Mouse (Mus musculus): ENCODE data around the gene Map4k5. TPM values are rescaled to one million over a fixed set of nuclear protein-coding genes. Genes with fewer than 3 reads are reported as not detected.

Gene Map4k5
- polyA plus RNA-seq, 1 experiment from 2014 or later: 30.9 TPM

DNA sequence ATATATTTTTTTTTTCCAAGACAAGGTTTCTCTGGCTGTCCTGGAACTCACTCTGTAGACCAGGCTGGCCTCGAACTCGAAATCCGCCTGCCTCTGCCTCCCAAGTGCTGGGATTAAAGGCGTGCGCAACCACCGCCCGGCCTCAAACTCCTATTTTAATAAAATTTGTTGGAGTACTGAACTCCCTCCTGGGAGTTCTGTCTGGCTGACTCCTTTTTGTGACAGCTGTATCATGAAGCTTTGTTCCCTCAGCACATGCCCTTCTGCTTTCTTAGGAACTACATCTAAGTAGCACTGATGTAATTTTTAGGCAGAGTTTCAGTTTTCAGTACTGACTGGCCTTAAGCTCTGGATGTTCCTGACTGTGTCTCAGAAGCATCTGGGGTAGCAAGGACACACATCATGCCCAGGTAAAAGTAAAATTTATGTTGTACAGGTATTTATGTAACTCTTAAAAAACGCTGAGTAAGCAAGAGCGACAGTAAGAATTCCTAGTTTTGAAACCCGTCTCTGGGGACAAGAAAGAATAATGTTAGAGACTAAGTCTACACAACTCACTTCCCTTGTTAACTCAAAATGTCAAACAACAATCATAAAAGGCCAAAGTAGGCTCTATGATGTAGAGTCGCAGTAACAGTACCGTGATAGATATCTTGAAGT lies 37.2 kb downstream of the Map4k5 start:
- no peak overlapping the region for H3K27ac ChIP-seq
- no peaks in the 10 kb centered on the region for H3K4me1 ChIP-seq (replicated peaks)
- no peaks in the 10 kb centered on the region for H3K9me3 ChIP-seq
- peaks cover 25% of the 10 kb centered on the region for H3K36me3 ChIP-seq
- H3K9ac ChIP-seq: no peak overlapping the region
- 97% methylated on average over 12 of the region's 12 CpGs for WGBS
- H3K27me3 ChIP-seq: no peaks in the 10 kb centered on the region
- no peak overlapping the region for H3K4me3 ChIP-seq
- H3K4me2 ChIP-seq: no peak overlapping the region
- ATAC-seq (ENCODE audit: low FRiP score): no peak

DNA sequence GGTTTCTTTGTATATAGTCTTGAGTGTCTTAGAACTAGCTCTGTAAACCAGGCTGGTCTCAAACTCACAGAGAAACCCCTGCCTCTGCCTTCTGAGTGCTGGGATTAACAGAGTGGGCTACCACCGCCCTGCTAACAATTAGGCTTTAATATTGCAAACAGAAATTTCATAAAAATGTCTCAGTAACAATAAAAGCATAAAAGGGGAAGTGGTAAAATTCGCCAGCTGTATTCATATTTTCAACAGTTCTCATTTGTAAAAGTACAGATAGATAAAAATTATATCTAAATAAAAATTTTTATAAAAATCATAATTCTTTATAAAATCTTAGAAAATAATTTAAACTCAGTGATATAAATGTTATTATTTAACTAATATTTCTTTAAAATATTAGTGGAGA lies 39.1 kb downstream of the Map4k5 start:
- H3K4me3 ChIP-seq: no peak overlapping the region
- no peak overlapping the region for H3K4me2 ChIP-seq
- H3K27me3 ChIP-seq: no peaks in the 10 kb centered on the region
- WGBS: 92% methylated on average over 2 of the region's 2 CpGs
- no peak overlapping the region for H3K9ac ChIP-seq
- H3K4me1 ChIP-seq (replicated peaks): no peaks in the 10 kb centered on the region
- no peaks in the 10 kb centered on the region for H3K9me3 ChIP-seq
- no peak overlapping the region for H3K27ac ChIP-seq
- peaks cover 33% of the 10 kb centered on the region for H3K36me3 ChIP-seq
- ATAC-seq (ENCODE audit: low FRiP score): no peak

DNA sequence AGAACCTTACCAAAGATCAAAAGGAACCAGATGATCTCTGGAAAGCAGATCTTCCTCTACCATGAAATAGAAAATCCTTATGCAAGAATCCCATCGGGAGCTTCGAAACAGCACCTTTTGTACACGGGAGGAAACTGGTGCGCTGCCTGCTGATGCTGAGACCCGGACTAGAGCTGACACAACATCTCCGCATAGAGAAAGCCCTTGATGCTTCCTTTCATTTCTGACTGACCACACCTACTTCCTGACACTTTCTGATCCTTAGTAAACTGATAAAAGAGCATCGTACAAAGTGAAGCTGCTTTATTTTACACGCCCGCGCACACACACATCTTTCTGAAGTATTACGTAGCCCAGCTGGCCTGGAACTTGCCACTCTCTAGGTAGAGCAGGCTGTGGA lies 39.6 kb downstream of the Map4k5 start:
- WGBS: 87% methylated on average over 11 of the region's 11 CpGs
- Histone ChIP-seq H3K4me3 (no peak overlapping the region), H3K27me3 (no peaks in the 10 kb centered on the region), H3K9ac (no peak overlapping the region), H3K4me1 (replicated peaks) (no peaks in the 10 kb centered on the region), H3K4me2 (no peak overlapping the region), H3K27ac (no peak overlapping the region), H3K9me3 (no peaks in the 10 kb centered on the region), H3K36me3 (peaks cover 37% of the 10 kb centered on the region)
- no peak for ATAC-seq (ENCODE audit: low FRiP score)

DNA sequence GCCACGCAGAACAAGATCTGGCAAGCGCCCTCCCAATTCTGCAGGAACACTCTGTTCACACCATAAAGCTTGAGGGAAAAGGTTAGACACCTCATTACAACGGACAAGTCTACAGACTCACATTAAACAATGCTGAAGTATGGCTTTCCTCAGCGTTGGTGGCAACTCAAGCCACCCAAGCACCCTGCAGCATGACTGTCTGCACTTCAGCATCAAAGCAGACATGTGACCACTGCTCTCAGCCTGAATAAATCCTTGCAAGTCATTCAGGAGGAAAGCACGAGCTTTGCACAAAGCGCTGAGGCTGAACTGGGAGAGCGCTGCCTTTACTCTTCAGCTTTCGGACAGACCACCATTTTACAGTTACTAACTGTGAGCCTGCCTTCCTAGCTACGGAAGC lies 40.7 kb downstream of the Map4k5 start:
- 87% methylated on average over 9 of the region's 9 CpGs for WGBS
- Histone ChIP-seq H3K27me3 (no peaks in the 10 kb centered on the region), H3K9me3 (no peaks in the 10 kb centered on the region), H3K4me1 (replicated peaks) (no peaks in the 10 kb centered on the region), H3K27ac (no peak overlapping the region), H3K9ac (no peak overlapping the region), H3K36me3 (peaks cover 42% of the 10 kb centered on the region), H3K4me3 (no peak overlapping the region), H3K4me2 (no peak overlapping the region)
- no peak for ATAC-seq (ENCODE audit: low FRiP score)

DNA sequence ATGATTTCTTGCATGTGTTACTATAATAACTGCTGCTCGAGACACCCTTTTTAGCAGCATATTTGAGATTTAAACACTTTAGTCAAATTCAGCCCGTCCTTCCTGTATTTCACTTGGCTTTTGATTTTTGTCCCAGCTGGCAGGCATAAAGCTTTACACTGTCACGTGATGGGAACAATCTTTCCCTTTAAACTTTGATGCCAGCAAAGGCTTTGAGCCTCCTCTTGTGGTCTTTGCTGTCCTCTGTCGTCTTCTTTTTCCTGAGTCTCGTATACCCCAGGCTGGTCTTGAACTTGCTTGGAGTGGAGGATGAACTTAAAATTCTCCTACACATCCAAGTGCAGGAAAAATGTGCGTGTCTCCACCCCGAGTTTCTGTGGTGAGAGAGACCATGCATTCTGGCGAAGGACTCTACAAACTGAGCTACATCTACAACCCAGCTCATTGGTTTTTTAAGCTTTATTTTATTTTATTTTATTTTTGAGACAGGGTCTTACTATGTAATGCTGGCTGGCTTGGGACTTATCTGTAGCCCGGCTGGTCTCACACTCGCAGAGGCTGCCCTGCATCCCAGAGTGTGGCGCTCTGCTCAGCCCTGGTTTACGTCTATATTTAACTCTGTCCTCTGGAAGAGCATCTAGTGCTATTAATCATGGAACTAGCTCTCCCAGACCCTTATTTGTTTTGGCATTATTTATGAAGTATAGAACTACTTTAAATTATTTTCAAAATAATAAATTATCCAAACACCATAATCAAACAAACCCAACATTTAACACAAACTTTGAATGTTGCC lies 44.7 kb downstream of the Map4k5 start:
- ATAC-seq (ENCODE audit: low FRiP score): no peak
- no peak overlapping the region for H3K4me3 ChIP-seq
- H3K27me3 ChIP-seq: no peaks in the 10 kb centered on the region
- no peak overlapping the region for H3K9ac ChIP-seq
- WGBS: 87% methylated on average over 12 of the region's 12 CpGs
- H3K4me2 ChIP-seq: no peak overlapping the region
- H3K9me3 ChIP-seq: no peaks in the 10 kb centered on the region
- H3K27ac ChIP-seq: no peak overlapping the region
- peaks cover 10% of the 10 kb centered on the region for H3K4me1 ChIP-seq (replicated peaks)
- H3K36me3 ChIP-seq: peaks cover 54% of the 10 kb centered on the region

DNA sequence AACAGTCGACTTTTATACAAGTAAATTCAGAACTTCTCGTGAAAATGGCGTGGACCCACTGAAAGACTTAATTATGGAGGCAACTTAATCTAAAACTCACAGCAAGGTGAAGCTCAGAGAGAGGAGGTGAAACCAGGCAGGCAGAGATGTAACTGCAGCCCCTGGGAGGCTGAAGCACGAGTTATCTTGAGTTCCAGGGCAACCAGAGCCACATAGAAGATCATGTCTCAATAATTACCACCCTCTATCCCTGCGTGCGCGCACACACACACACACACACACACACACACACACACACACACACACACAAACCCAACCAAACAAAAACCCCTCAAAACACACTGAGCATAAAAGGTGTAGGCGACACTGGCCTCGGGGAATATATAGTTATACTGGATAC lies 46.5 kb downstream of the Map4k5 start:
- H3K4me3 ChIP-seq: no peak overlapping the region
- no peaks in the 10 kb centered on the region for H3K9me3 ChIP-seq
- H3K4me2 ChIP-seq: no peak overlapping the region
- H3K27me3 ChIP-seq: no peaks in the 10 kb centered on the region
- H3K4me1 ChIP-seq (replicated peaks): peaks cover 12% of the 10 kb centered on the region
- H3K36me3 ChIP-seq: peaks cover 48% of the 10 kb centered on the region
- ATAC-seq (ENCODE audit: low FRiP score): no peak
- no peak overlapping the region for H3K27ac ChIP-seq
- H3K9ac ChIP-seq: no peak overlapping the region
- WGBS: 94% methylated on average over 9 of the region's 9 CpGs

DNA sequence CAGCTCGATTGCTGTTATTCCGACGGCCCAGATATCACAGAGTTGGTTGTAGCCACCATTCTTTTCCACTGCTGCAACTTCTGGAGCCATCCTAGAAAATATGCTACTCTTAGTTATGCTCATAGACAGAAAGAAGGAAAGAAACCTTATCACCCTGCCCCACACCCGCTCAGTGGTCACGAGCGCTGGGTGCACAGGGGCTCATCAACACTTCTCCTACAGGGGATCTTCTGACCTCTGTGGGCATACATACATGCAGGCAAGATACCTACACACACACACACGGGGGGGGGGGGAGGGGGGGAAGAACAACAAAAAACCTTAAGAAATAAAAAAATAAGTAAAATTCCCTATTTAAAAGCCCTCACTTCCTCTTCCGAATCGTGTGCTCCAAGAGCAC lies 47.3 kb downstream of the Map4k5 start:
- ATAC-seq (ENCODE audit: low FRiP score): no peak
- no peaks in the 10 kb centered on the region for H3K27me3 ChIP-seq
- no peaks in the 10 kb centered on the region for H3K9me3 ChIP-seq
- H3K9ac ChIP-seq: no peak overlapping the region
- H3K4me3 ChIP-seq: no peak overlapping the region
- no peak overlapping the region for H3K4me2 ChIP-seq
- WGBS: 94% methylated on average over 9 of the region's 9 CpGs
- H3K27ac ChIP-seq: no peak overlapping the region
- H3K4me1 ChIP-seq (replicated peaks): peaks cover 12% of the 10 kb centered on the region
- peaks cover 51% of the 10 kb centered on the region for H3K36me3 ChIP-seq

DNA sequence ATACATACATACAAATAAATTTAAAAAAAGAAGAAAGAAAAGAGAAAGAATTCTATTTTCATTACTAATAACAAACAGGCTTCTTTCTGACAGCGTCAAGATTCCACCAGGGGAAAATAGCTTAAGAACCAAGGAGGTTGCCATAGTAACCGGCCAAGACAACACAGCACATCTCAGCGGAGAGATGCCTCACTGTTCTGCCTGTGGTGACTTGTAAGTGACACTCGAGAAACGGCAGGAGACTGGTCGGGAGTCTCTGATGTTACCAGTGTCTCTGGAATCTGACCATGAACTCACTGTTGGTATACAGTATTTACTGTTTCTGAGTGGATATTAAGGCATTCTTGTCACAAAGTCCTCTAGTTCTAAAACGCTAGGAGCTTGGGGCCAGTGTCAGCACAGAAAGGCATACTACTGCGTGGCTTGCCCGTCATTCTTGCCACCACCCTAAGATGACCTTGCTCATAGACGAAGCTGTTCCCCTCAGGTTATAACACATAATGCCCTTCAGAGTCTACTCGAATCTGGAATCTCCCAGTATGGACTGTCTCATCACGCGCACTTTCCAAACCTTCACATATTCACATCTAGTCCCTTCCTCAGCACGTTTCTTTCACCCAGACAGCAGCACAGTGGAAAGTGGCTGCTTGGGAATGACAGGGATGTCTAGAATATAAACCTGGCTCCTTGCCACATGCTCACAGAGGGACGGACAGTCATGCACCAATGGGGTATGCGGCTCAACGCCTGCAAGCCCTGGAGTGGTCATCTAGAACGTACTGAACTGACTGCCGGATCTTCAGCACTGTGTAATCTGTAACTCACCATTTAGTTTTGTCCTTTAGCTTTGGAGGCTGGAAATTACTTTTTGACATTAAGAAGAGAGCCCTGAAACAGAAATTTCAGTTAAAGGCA lies 49.2 kb downstream of the Map4k5 start:
- no peaks in the 10 kb centered on the region for H3K27me3 ChIP-seq
- H3K36me3 ChIP-seq: peaks cover 59% of the 10 kb centered on the region
- peaks cover 12% of the 10 kb centered on the region for H3K4me1 ChIP-seq (replicated peaks)
- ATAC-seq (ENCODE audit: low FRiP score): peak; percentile 82
- H3K4me2 ChIP-seq: no peak overlapping the region
- peak overlapping the region; percentile 52 for H3K27ac ChIP-seq
- 52% methylated on average over 19 of the region's 19 CpGs for WGBS
- H3K9ac ChIP-seq: no peak overlapping the region
- H3K9me3 ChIP-seq: no peaks in the 10 kb centered on the region
- no peak overlapping the region for H3K4me3 ChIP-seq

DNA sequence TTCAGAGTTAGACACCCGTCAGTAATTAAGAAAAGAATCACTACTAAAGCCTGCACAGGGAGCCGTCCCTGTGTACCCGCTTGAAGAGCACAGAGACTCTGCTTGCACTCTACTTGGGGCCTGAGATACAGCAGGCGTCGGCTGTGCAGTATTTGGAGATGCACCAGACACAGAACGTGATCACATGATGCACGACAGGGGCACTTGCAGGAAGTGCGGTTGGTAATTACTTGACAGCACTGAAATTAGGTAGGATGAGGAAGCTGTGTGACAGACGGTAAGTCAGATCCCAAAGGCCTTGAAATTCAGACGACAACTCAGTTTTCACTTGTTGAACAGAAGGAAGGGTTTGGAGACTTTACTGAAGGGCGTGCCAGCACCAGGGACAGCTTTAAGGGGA lies 54.6 kb downstream of the Map4k5 start:
- Histone ChIP-seq H3K4me3 (no peak overlapping the region), H3K4me1 (replicated peaks) (0 out of 2 replicates have a peak, but pooled peaks cover 3% of the 10 kb centered on the region), H3K27ac (no peak overlapping the region), H3K36me3 (peaks cover 52% of the 10 kb centered on the region), H3K9ac (no peak overlapping the region), H3K27me3 (no peaks in the 10 kb centered on the region), H3K4me2 (no peak overlapping the region), H3K9me3 (no peaks in the 10 kb centered on the region)
- no peak for ATAC-seq (ENCODE audit: low FRiP score)
- 85% methylated on average over 11 of the region's 11 CpGs for WGBS

DNA sequence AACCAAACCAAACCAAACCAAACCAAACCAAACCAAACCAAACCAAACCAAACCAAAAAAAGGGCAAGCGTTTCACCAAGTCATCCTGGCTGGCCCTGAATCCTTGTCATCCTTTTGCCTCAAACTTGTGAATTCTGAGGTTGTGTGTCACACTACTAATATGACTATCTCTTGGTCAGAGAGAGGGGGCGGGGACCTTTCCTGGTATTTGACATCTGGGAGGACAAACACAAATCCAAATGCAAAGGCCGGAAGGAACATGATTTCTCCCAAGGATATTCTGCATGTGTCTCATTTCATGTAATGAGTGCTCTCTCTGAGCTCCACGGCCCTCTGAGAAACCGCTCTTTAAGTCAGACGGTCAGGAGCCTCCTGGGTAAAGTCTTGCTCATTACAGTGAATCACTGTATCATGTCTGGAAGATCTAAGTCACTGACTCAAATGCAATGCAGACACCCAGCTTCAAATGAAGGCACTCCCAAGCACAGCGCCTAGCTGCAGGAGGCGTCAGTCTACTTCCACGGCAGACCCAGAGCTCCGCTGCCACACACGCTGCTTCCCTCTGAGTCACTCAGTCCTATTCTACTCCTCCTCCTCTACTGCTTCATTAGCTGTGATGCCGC lies 58.9 kb downstream of the Map4k5 start:
- Histone ChIP-seq H3K27me3 (no peaks in the 10 kb centered on the region), H3K4me1 (replicated peaks) (no peaks in the 10 kb centered on the region), H3K9ac (no peak overlapping the region), H3K9me3 (no peaks in the 10 kb centered on the region), H3K4me3 (no peak overlapping the region), H3K27ac (0 out of 2 replicates have a peak overlapping the region, but pooled peaks have one; percentile 14), H3K4me2 (no peak overlapping the region), H3K36me3 (peaks cover 40% of the 10 kb centered on the region)
- WGBS: 85% methylated on average over 12 of the region's 12 CpGs
- ATAC-seq (ENCODE audit: low FRiP score): no peak

DNA sequence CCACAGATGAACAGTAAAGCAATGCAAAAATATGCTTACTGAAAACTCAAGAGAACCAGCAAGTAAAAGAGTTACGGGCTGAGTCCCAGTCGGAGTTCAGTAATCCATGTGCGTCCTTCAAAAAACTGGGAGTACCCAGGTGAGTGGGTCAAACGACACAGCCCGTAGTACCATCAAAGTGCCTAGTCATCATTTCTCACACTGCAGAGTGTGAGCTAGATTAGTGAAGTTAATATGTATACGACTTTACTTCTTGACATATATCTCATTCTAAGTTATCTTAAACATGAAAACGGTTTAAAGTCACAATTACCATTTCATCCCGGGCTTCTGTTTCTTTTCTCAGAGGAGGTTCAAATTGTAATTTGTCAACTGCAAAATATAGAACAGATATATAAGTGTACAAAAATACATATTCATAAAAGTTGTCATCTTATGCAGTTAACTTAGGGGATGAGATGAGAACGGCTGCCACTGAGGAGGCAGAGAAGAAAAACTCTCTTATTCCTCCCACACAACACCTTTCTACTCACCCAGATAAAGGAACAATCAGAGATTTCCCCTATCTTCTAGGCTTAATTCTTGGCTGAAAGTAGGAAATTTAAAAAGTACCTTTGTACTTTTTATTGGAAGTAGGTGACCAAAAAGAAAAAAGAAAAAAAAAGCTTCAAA lies 61.6 kb downstream of the Map4k5 start:
- H3K4me3 ChIP-seq: no peak overlapping the region
- no peaks in the 10 kb centered on the region for H3K27me3 ChIP-seq
- no peak for ATAC-seq (ENCODE audit: low FRiP score)
- no peak overlapping the region for H3K4me2 ChIP-seq
- peaks cover 41% of the 10 kb centered on the region for H3K36me3 ChIP-seq
- H3K9ac ChIP-seq: no peak overlapping the region
- H3K9me3 ChIP-seq: no peaks in the 10 kb centered on the region
- H3K4me1 ChIP-seq (replicated peaks): no peaks in the 10 kb centered on the region
- WGBS: 98% methylated on average over 9 of the region's 9 CpGs
- no peak overlapping the region for H3K27ac ChIP-seq

All from hindbrain, embryonic 13.5 days (tissue).